Mouse (Mus musculus): ENCODE results near the gene Mief1. TPM values are rescaled to one million over a fixed set of nuclear protein-coding genes. Genes with fewer than 3 reads are reported as not detected.
A peak's percentile ranks its signal among the peaks of the same experiment; 100 is the strongest.

Gene Mief1
- polyA plus RNA-seq, 1 experiment from 2014 or later = 44.4 TPM

- Histone ChIP-seq H3K36me3 (replicated peaks) (peaks cover 42% of the 10 kb centered on the region), H3K27me3 (replicated peaks; ENCODE audit: low read depth, poor library complexity, severe bottlenecking) (no peaks in the 10 kb centered on the region), H3K4me3 (no peak overlapping the region), H3K27ac (replicated peaks) (no peak overlapping the region), H3K9me3 (no peaks in the 10 kb centered on the region), H3K4me1 (peaks cover 22% of the 10 kb centered on the region)
- DNase-seq (ENCODE audit: low spot score) = peak; percentile 38
- 18% methylated on average over 10 of the region's 10 CpGs for WGBS
Observed at GRCm38 (mm10) chr15:80215716-80216479, 17.9 kb upstream of the Mief1 start.

GRCm38 (mm10) chr15:80216480-80216820 is 17.4 kb upstream of the Mief1 start:
- WGBS = 61% methylated on average over 9 of the region's 9 CpGs
- H3K9me3 ChIP-seq = no peaks in the 10 kb centered on the region
- DNase-seq (ENCODE audit: low spot score) = no peak
- H3K27ac ChIP-seq (replicated peaks) = no peak overlapping the region
- peaks cover 22% of the 10 kb centered on the region for H3K4me1 ChIP-seq
- H3K4me3 ChIP-seq = no peak overlapping the region
- no peaks in the 10 kb centered on the region for H3K27me3 ChIP-seq (replicated peaks; ENCODE audit: low read depth, poor library complexity, severe bottlenecking)
- peaks cover 36% of the 10 kb centered on the region for H3K36me3 ChIP-seq (replicated peaks)

GRCm38 (mm10) chr15:80217476-80217875 is 16.3 kb upstream of the Mief1 start:
- peaks cover 22% of the 10 kb centered on the region for H3K4me1 ChIP-seq
- H3K27ac ChIP-seq (replicated peaks) = no peak overlapping the region
- peaks cover 26% of the 10 kb centered on the region for H3K36me3 ChIP-seq (replicated peaks)
- WGBS = 91% methylated on average over 10 of the region's 10 CpGs
- H3K4me3 ChIP-seq = no peak overlapping the region
- no peaks in the 10 kb centered on the region for H3K9me3 ChIP-seq
- DNase-seq (ENCODE audit: low spot score) = no peak
- H3K27me3 ChIP-seq (replicated peaks; ENCODE audit: low read depth, poor library complexity, severe bottlenecking) = no peaks in the 10 kb centered on the region

- peak overlapping the region; percentile 25; the same call in 1 of the 2 replicates for H3K4me3 ChIP-seq
- H3K4me1 ChIP-seq = peaks cover 22% of the 10 kb centered on the region
- no peaks in the 10 kb centered on the region for H3K9me3 ChIP-seq
- peak; percentile 66 for DNase-seq (ENCODE audit: low spot score)
- peak overlapping the region; percentile 48 for H3K27ac ChIP-seq (replicated peaks)
- no peaks in the 10 kb centered on the region for H3K27me3 ChIP-seq (replicated peaks; ENCODE audit: low read depth, poor library complexity, severe bottlenecking)
- H3K36me3 ChIP-seq (replicated peaks) = peaks cover 10% of the 10 kb centered on the region
- WGBS = 40% methylated on average over 14 of the region's 14 CpGs
Observed at GRCm38 (mm10) chr15:80219211-80219610, 14.6 kb upstream of the Mief1 start.

- H3K27me3 ChIP-seq (replicated peaks; ENCODE audit: low read depth, poor library complexity, severe bottlenecking) = no peaks in the 10 kb centered on the region
- no peak overlapping the region for H3K4me3 ChIP-seq
- peaks cover 5% of the 10 kb centered on the region; the same call in 1 of the 2 replicates for H3K36me3 ChIP-seq (replicated peaks)
- 76% methylated on average over 4 of the region's 4 CpGs for WGBS
- DNase-seq (ENCODE audit: low spot score) = no peak
- no peaks in the 10 kb centered on the region for H3K9me3 ChIP-seq
- peak overlapping the region; percentile 48 for H3K27ac ChIP-seq (replicated peaks)
- H3K4me1 ChIP-seq = peaks cover 23% of the 10 kb centered on the region
Observed at GRCm38 (mm10) chr15:80219705-80220657, 13.8 kb upstream of the Mief1 start.

GRCm38 (mm10) chr15:80221031-80221430 is 12.8 kb upstream of the Mief1 start:
- peaks cover 5% of the 10 kb centered on the region; the same call in 1 of the 2 replicates for H3K36me3 ChIP-seq (replicated peaks)
- 71% methylated on average over 8 of the region's 8 CpGs for WGBS
- H3K4me1 ChIP-seq = peaks cover 18% of the 10 kb centered on the region
- no peak overlapping the region for H3K27ac ChIP-seq (replicated peaks)
- H3K27me3 ChIP-seq (replicated peaks; ENCODE audit: low read depth, poor library complexity, severe bottlenecking) = no peaks in the 10 kb centered on the region
- DNase-seq (ENCODE audit: low spot score) = no peak
- no peak overlapping the region for H3K4me3 ChIP-seq
- H3K9me3 ChIP-seq = no peaks in the 10 kb centered on the region

GRCm38 (mm10) chr15:80223751-80224150 is 10.1 kb upstream of the Mief1 start:
- no peaks in the 10 kb centered on the region for H3K9me3 ChIP-seq
- peaks cover 25% of the 10 kb centered on the region for H3K4me1 ChIP-seq
- DNase-seq (ENCODE audit: low spot score) = no peak
- H3K36me3 ChIP-seq (replicated peaks) = no peaks in the 10 kb centered on the region
- H3K27me3 ChIP-seq (replicated peaks; ENCODE audit: low read depth, poor library complexity, severe bottlenecking) = no peaks in the 10 kb centered on the region
- H3K27ac ChIP-seq (replicated peaks) = no peak overlapping the region
- no peak overlapping the region for H3K4me3 ChIP-seq
- 88% methylated on average over 7 of the region's 7 CpGs for WGBS

- peak; percentile 87 for DNase-seq (ENCODE audit: low spot score)
- peaks cover 13% of the 10 kb centered on the region; the same call in 1 of the 2 replicates for H3K4me1 ChIP-seq
- 28% methylated on average over 9 of the region's 9 CpGs for WGBS
- no peaks in the 10 kb centered on the region for H3K27me3 ChIP-seq (replicated peaks; ENCODE audit: low read depth, poor library complexity, severe bottlenecking)
- H3K27ac ChIP-seq (replicated peaks) = no peak overlapping the region
- no peak overlapping the region for H3K4me3 ChIP-seq
- H3K9me3 ChIP-seq = no peaks in the 10 kb centered on the region
- H3K36me3 ChIP-seq (replicated peaks) = no peaks in the 10 kb centered on the region
Observed at GRCm38 (mm10) chr15:80225208-80225607, 8.6 kb upstream of the Mief1 start.

- 45% methylated on average over 2 of the region's 2 CpGs for WGBS
Observed at GRCm38 (mm10) chr15:80225796-80226195, 8.0 kb upstream of the Mief1 start.

GRCm38 (mm10) chr15:80228071-80228800 is 5.6 kb upstream of the Mief1 start:
- no peaks in the 10 kb centered on the region for H3K9me3 ChIP-seq
- no peak overlapping the region; the same call in 1 of the 2 replicates for H3K27ac ChIP-seq (replicated peaks)
- no peaks in the 10 kb centered on the region for H3K27me3 ChIP-seq (replicated peaks; ENCODE audit: low read depth, poor library complexity, severe bottlenecking)
- no peak overlapping the region for H3K4me3 ChIP-seq
- H3K36me3 ChIP-seq (replicated peaks) = no peaks in the 10 kb centered on the region
- 79% methylated on average over 17 of the region's 17 CpGs for WGBS
- H3K4me1 ChIP-seq = peaks cover 19% of the 10 kb centered on the region
- DNase-seq (ENCODE audit: low spot score) = no peak

More at GRCm38 (mm10) chr15:80225796-80226195, 8.0 kb upstream of the Mief1 start:
- Histone ChIP-seq H3K9me3 (no peaks in the 10 kb centered on the region), H3K4me1 (peaks cover 13% of the 10 kb centered on the region; the same call in 1 of the 2 replicates), H3K27ac (replicated peaks) (no peak overlapping the region), H3K27me3 (replicated peaks; ENCODE audit: low read depth, poor library complexity, severe bottlenecking) (no peaks in the 10 kb centered on the region), H3K36me3 (replicated peaks) (no peaks in the 10 kb centered on the region), H3K4me3 (no peak overlapping the region)
- DNase-seq (ENCODE audit: low spot score) = peak; percentile 70

- DNase-seq (ENCODE audit: low spot score) = no peak
- H3K4me3 ChIP-seq = no peak overlapping the region
- 49% methylated on average over 2 of the region's 2 CpGs for WGBS
- peaks cover 21% of the 10 kb centered on the region for H3K36me3 ChIP-seq (replicated peaks)
- H3K27ac ChIP-seq (replicated peaks) = no peak overlapping the region
- peaks cover 35% of the 10 kb centered on the region for H3K4me1 ChIP-seq
- no peaks in the 10 kb centered on the region for H3K9me3 ChIP-seq
- H3K27me3 ChIP-seq (replicated peaks; ENCODE audit: low read depth, poor library complexity, severe bottlenecking) = no peaks in the 10 kb centered on the region
Observed at GRCm38 (mm10) chr15:80232331-80232730, 1.5 kb upstream of the Mief1 start.

GRCm38 (mm10) chr15:80233053-80233452 is 765 bp upstream of the Mief1 start:
- Histone ChIP-seq H3K4me1 (peaks cover 30% of the 10 kb centered on the region), H3K9me3 (no peaks in the 10 kb centered on the region), H3K4me3 (peak overlapping the region; percentile 83), H3K27me3 (replicated peaks; ENCODE audit: low read depth, poor library complexity, severe bottlenecking) (no peaks in the 10 kb centered on the region), H3K36me3 (replicated peaks) (peaks cover 28% of the 10 kb centered on the region), H3K27ac (replicated peaks) (peak overlapping the region; percentile 95; the same call in 1 of the 2 replicates)
- DNase-seq (ENCODE audit: low spot score) = no peak
- 67% methylated on average over 4 of the region's 4 CpGs for WGBS

All from embryonic facial prominence, embryonic 10.5 days (tissue).